Mouse (Mus musculus): ENCODE measurements around the gene Gm17359. TPM values are rescaled to one million over a fixed set of nuclear protein-coding genes. Genes with fewer than 3 reads are reported as not detected.

Gm17359 gene
- total and polyA plus RNA-seq, 3 experiments: not detected

DNA sequence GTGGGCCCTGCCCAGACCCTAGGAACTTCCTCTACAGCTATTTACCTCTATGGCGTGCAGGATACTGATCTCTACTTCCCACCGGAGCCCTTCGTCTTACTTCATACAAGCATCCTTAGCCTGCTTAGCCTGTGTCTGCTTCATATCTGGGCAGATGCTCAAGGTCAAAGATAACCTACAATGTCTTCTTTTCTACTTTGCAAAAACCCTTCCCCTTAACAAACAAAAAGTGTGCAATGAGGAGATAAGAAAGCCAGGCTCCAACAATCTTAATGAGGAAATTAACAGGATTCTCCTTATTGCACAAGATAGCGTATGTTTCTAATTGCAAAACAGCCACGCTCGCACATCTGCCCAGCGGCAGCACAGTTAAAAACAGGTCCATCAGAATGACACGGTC is 141.9 kb downstream of the Gm17359 start:
- Histone ChIP-seq H3K9me3 (replicated peaks; ENCODE audit: low read length) (peaks cover 3% of the 10 kb centered on the region), H3K9ac (ENCODE audit: insufficient read depth, low read depth) (no peak overlapping the region), H3K36me3 (replicated peaks in 1 of 2; ENCODE audit: control insufficient read depth in 1 of 2, insufficient read depth in 1 of 2, low read length in 1 of 2) (no peaks in the 10 kb centered on the region), H3K4me1 (ENCODE audit: control insufficient read depth in 1 of 2, insufficient read depth in 2 of 2) (no peaks in the 10 kb centered on the region), H3K27me3 (replicated peaks) (no peaks in the 10 kb centered on the region), H3K4me2 (ENCODE audit: insufficient read depth, low read depth, poor library complexity, severe bottlenecking) (no peak overlapping the region), H3K27ac (ENCODE audit: insufficient read depth, low read depth) (no peak overlapping the region), H3K79me2 (replicated peaks; ENCODE audit: control insufficient read depth, extremely low read depth, insufficient read depth, poor library complexity, severe bottlenecking) (no peaks in the 10 kb centered on the region), H3K4me3 (replicated peaks in 1 of 3; ENCODE audit: low read depth in 2 of 3, low read length in 2 of 3, poor library complexity in 1 of 3) (no peak overlapping the region)
- DNase-seq (ENCODE audit: extremely low read depth): no peak
- TF ChIP-seq MYC (IDR thresholded peaks at IDR 0.05; ENCODE audit: low read depth, low read length) (no peak), BHLHE40 (IDR thresholded peaks at IDR 0.05; ENCODE audit: low read depth, low read length) (no peak), POLR2AphosphoS2 (IDR thresholded peaks at IDR 0.05; ENCODE audit: low read depth, low read length) (no peak), PAX5 (IDR thresholded peaks at IDR 0.05; ENCODE audit: low read length) (no peak)
- in situ Hi-C loops (cut with MboI; ENCODE audit: low pct_ligation_motif_present, low pct_unique_long_range_greater_than_20kb, low sequenced_read_pairs) (no loop called here), dilution Hi-C loops (cut with MboI; ENCODE audit: extremely low pct_ligation_motif_present, extremely low pct_unique_long_range_greater_than_20kb, low sequenced_read_pairs) (no loop called here)

DNA sequence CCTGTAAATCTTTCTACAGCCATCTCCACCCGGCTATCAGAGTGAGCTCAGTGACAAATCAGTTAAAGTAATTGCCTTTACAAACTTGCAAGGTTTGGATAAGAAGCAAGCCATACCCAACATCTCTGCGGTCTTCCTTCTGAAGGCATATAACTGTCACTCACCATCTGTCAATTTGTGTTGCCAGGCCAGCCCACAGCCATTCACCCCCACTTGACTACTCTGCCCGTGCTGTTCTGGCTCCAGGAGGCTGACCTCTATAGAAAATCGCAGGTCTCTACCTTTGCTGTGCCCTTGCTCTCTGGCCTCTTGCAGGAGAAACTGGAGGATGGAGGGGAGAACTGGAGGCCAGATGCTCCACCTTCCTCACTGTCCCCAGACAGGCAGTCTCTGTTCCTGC is 142.4 kb downstream of the Gm17359 start:
- no peaks in the 10 kb centered on the region for H3K79me2 ChIP-seq (replicated peaks; ENCODE audit: control insufficient read depth, extremely low read depth, insufficient read depth, poor library complexity, severe bottlenecking)
- no peak for TF ChIP-seq IRF4 (IDR thresholded peaks at IDR 0.05; ENCODE audit: low read depth, low read length)
- no peak for TF ChIP-seq E2F4 (IDR thresholded peaks at IDR 0.05; ENCODE audit: insufficient replicate concordance, low read depth, low read length)
- TF ChIP-seq CHD2 (IDR thresholded peaks at IDR 0.05; ENCODE audit: low read length): no peak
- TF ChIP-seq RCOR1 (conservative IDR thresholded peaks at IDR 0.05; ENCODE audit: low read depth, low read length): no peak
- no peak for TF ChIP-seq NELFE (IDR thresholded peaks at IDR 0.05; ENCODE audit: low read depth, low read length)
- no peak for TF ChIP-seq POLR2A (IDR thresholded peaks at IDR 0.05; ENCODE audit: low read depth, low read length)
- no peak for TF ChIP-seq MEF2A (IDR thresholded peaks at IDR 0.05; ENCODE audit: borderline replicate concordance, low read depth, low read length)
- TF ChIP-seq ELF1 (IDR thresholded peaks at IDR 0.05; ENCODE audit: low read depth, low read length): no peak
- TF ChIP-seq ZNF384 (IDR thresholded peaks at IDR 0.05; ENCODE audit: low read depth, low read length): no peak
- no peak for TF ChIP-seq KAT2A (IDR thresholded peaks at IDR 0.05; ENCODE audit: insufficient replicate concordance, low read length)
- TF ChIP-seq BHLHE40 (IDR thresholded peaks at IDR 0.05; ENCODE audit: low read depth, low read length): no peak
- no peak for TF ChIP-seq CHD1 (IDR thresholded peaks at IDR 0.05; ENCODE audit: low read depth, low read length)
- no peak for TF ChIP-seq HCFC1 (IDR thresholded peaks at IDR 0.05; ENCODE audit: low read depth, low read length)
- no peak for TF ChIP-seq CTCF (conservative IDR thresholded peaks at IDR 0.05 in 1 of 2, IDR thresholded peaks at IDR 0.05 in 1 of 2; ENCODE audit: low read depth in 2 of 2, low read length in 2 of 2)
- TF ChIP-seq MYC (IDR thresholded peaks at IDR 0.05; ENCODE audit: low read depth, low read length): no peak
- no peaks in the 10 kb centered on the region for H3K4me1 ChIP-seq (ENCODE audit: control insufficient read depth in 1 of 2, insufficient read depth in 2 of 2)
- peaks cover 7% of the 10 kb centered on the region for H3K9me3 ChIP-seq (replicated peaks; ENCODE audit: low read length)
- H3K4me2 ChIP-seq (ENCODE audit: insufficient read depth, low read depth, poor library complexity, severe bottlenecking): no peak overlapping the region
- no peaks in the 10 kb centered on the region for H3K36me3 ChIP-seq (replicated peaks in 1 of 2; ENCODE audit: control insufficient read depth in 1 of 2, insufficient read depth in 1 of 2, low read length in 1 of 2)
- no peak overlapping the region for H3K4me3 ChIP-seq (replicated peaks in 1 of 3; ENCODE audit: low read depth in 2 of 3, low read length in 2 of 3, poor library complexity in 1 of 3)
- in situ Hi-C loops (cut with MboI; ENCODE audit: low pct_ligation_motif_present, low pct_unique_long_range_greater_than_20kb, low sequenced_read_pairs): no loop called here
- DNase-seq (ENCODE audit: extremely low read depth): no peak
- dilution Hi-C loops (cut with MboI; ENCODE audit: extremely low pct_ligation_motif_present, extremely low pct_unique_long_range_greater_than_20kb, low sequenced_read_pairs): no loop called here
- no peak overlapping the region for H3K27ac ChIP-seq (ENCODE audit: insufficient read depth, low read depth)
- no peaks in the 10 kb centered on the region for H3K27me3 ChIP-seq (replicated peaks)
- H3K9ac ChIP-seq (ENCODE audit: insufficient read depth, low read depth): no peak overlapping the region
